Mouse (Mus musculus): ENCODE data around the gene Iqcn. TPM values are rescaled to one million over a fixed set of nuclear protein-coding genes. Genes with fewer than 3 reads are reported as not detected.

Iqcn gene
- polyA plus RNA-seq, 1 experiment from 2014 or later: not detected

- Histone ChIP-seq H3K4me1 (peaks cover 48% of the 10 kb centered on the region), H3K4me3 (peak overlapping the region; percentile 76), H3K4me2 (replicated peaks) (peak overlapping the region; percentile 96), H3K9ac (peak overlapping the region; percentile 86), H3K27ac (no peak overlapping the region), H3K36me3 (peaks cover 29% of the 10 kb centered on the region), H3K9me3 (no peaks in the 10 kb centered on the region), H3K27me3 (no peaks in the 10 kb centered on the region)
- 82% methylated on average over 24 of the region's 24 CpGs for WGBS
- no peak for ATAC-seq (ENCODE audit: low FRiP score, low read depth)
Observed at GRCm38 (mm10) chr8:70755661-70756475, 52.6 kb downstream of the Iqcn start.

GRCm38 (mm10) chr8:70756476-70757040, 53.3 kb downstream of the Iqcn start:
- H3K4me1 ChIP-seq: peaks cover 54% of the 10 kb centered on the region
- H3K27ac ChIP-seq: no peak overlapping the region
- ATAC-seq (ENCODE audit: low FRiP score, low read depth): no peak
- no peak overlapping the region for H3K4me3 ChIP-seq
- no peaks in the 10 kb centered on the region for H3K27me3 ChIP-seq
- 89% methylated on average over 6 of the region's 6 CpGs for WGBS
- H3K36me3 ChIP-seq: peaks cover 29% of the 10 kb centered on the region
- H3K9me3 ChIP-seq: no peaks in the 10 kb centered on the region
- H3K4me2 ChIP-seq (replicated peaks): no peak overlapping the region
- no peak overlapping the region for H3K9ac ChIP-seq

- ATAC-seq (ENCODE audit: low FRiP score, low read depth): no peak
- Histone ChIP-seq H3K27me3 (no peaks in the 10 kb centered on the region), H3K9ac (peak overlapping the region; percentile 19; the same call in 1 of the 2 replicates), H3K9me3 (no peaks in the 10 kb centered on the region), H3K4me3 (no peak overlapping the region), H3K4me2 (replicated peaks) (no peak overlapping the region), H3K4me1 (peaks cover 47% of the 10 kb centered on the region), H3K36me3 (peaks cover 32% of the 10 kb centered on the region), H3K27ac (no peak overlapping the region)
- WGBS: 77% methylated on average over 22 of the region's 22 CpGs
Observed at GRCm38 (mm10) chr8:70757523-70758307, 54.5 kb downstream of the Iqcn start.

GRCm38 (mm10) chr8:70758308-70758615, 55.0 kb downstream of the Iqcn start:
- no peaks in the 10 kb centered on the region for H3K27me3 ChIP-seq
- 82% methylated on average over 7 of the region's 7 CpGs for WGBS
- no peak overlapping the region for H3K9ac ChIP-seq
- ATAC-seq (ENCODE audit: low FRiP score, low read depth): no peak
- H3K9me3 ChIP-seq: no peaks in the 10 kb centered on the region
- H3K4me1 ChIP-seq: peaks cover 42% of the 10 kb centered on the region
- H3K27ac ChIP-seq: no peak overlapping the region
- peaks cover 32% of the 10 kb centered on the region for H3K36me3 ChIP-seq
- H3K4me3 ChIP-seq: no peak overlapping the region
- no peak overlapping the region for H3K4me2 ChIP-seq (replicated peaks)

- WGBS: 68% methylated on average over 19 of the region's 19 CpGs
- no peak overlapping the region for H3K27ac ChIP-seq
- no peaks in the 10 kb centered on the region for H3K9me3 ChIP-seq
- no peak overlapping the region for H3K9ac ChIP-seq
- no peak for ATAC-seq (ENCODE audit: low FRiP score, low read depth)
- peak overlapping the region; percentile 99; the same call in 1 of the 2 replicates for H3K4me2 ChIP-seq (replicated peaks)
- H3K4me3 ChIP-seq: 0 out of 2 replicates have a peak overlapping the region, but pooled peaks have one; percentile 74
- H3K36me3 ChIP-seq: peaks cover 32% of the 10 kb centered on the region
- peaks cover 36% of the 10 kb centered on the region for H3K4me1 ChIP-seq
- H3K27me3 ChIP-seq: no peaks in the 10 kb centered on the region
Observed at GRCm38 (mm10) chr8:70758616-70759561, 55.6 kb downstream of the Iqcn start.

- no peak overlapping the region for H3K27ac ChIP-seq
- H3K4me1 ChIP-seq: peaks cover 32% of the 10 kb centered on the region
- no peaks in the 10 kb centered on the region for H3K27me3 ChIP-seq
- H3K4me2 ChIP-seq (replicated peaks): peak overlapping the region; percentile 99
- ATAC-seq (ENCODE audit: low FRiP score, low read depth): no peak
- H3K9ac ChIP-seq: peak overlapping the region; percentile 85
- WGBS: 0% methylated on average over 22 of the region's 22 CpGs
- H3K36me3 ChIP-seq: peaks cover 35% of the 10 kb centered on the region
- no peaks in the 10 kb centered on the region for H3K9me3 ChIP-seq
- H3K4me3 ChIP-seq: peak overlapping the region; percentile 74
Observed at GRCm38 (mm10) chr8:70760350-70760749, 57.1 kb downstream of the Iqcn start.

- H3K4me1 ChIP-seq: peaks cover 32% of the 10 kb centered on the region
- no peaks in the 10 kb centered on the region for H3K27me3 ChIP-seq
- no peak within 1 kb of the TSS for H3K27ac ChIP-seq
- under 1% methylated on average over 55 of the region's 55 CpGs for WGBS
- H3K9ac ChIP-seq: peak within 1 kb of the TSS; percentile 85
- H3K9me3 ChIP-seq: no peaks in the 10 kb centered on the region
- peak within 1 kb of the TSS; percentile 99 for H3K4me2 ChIP-seq (replicated peaks)
- H3K36me3 ChIP-seq: peaks cover 34% of the 10 kb centered on the region
- ATAC-seq (ENCODE audit: low FRiP score, low read depth): peak; percentile 96
- peak within 1 kb of the TSS; percentile 74 for H3K4me3 ChIP-seq
Observed at GRCm38 (mm10) chr8:70760775-70761406, 57.6 kb downstream of the Iqcn start, which contains the start of gene Mpv17l2. Gene Mpv17l2, minus strand, starts transcription at chr8:70760946.

GRCm38 (mm10) chr8:70762118-70762517, 58.9 kb downstream of the Iqcn start:
- WGBS: 81% methylated on average over 1 of the region's 1 CpGs
- Histone ChIP-seq H3K9ac (no peak overlapping the region), H3K27ac (no peak overlapping the region), H3K9me3 (no peaks in the 10 kb centered on the region), H3K27me3 (no peaks in the 10 kb centered on the region), H3K4me3 (no peak overlapping the region), H3K4me1 (peaks cover 40% of the 10 kb centered on the region), H3K36me3 (peaks cover 22% of the 10 kb centered on the region), H3K4me2 (replicated peaks) (no peak overlapping the region)
- ATAC-seq (ENCODE audit: low FRiP score, low read depth): no peak

- Histone ChIP-seq H3K9me3 (no peaks in the 10 kb centered on the region), H3K9ac (no peak overlapping the region), H3K4me1 (peaks cover 40% of the 10 kb centered on the region), H3K4me2 (replicated peaks) (no peak overlapping the region), H3K36me3 (peaks cover 19% of the 10 kb centered on the region), H3K4me3 (no peak overlapping the region), H3K27me3 (no peaks in the 10 kb centered on the region), H3K27ac (no peak overlapping the region)
- WGBS: 9% methylated on average over 3 of the region's 3 CpGs
- ATAC-seq (ENCODE audit: low FRiP score, low read depth): no peak
Observed at GRCm38 (mm10) chr8:70763354-70763753, 60.1 kb downstream of the Iqcn start.

- peak overlapping the region; percentile 14; the same call in 1 of the 2 replicates for H3K9ac ChIP-seq
- no peaks in the 10 kb centered on the region for H3K9me3 ChIP-seq
- H3K4me2 ChIP-seq (replicated peaks): no peak overlapping the region
- no peaks in the 10 kb centered on the region for H3K27me3 ChIP-seq
- no peak for ATAC-seq (ENCODE audit: low FRiP score, low read depth)
- peaks cover 22% of the 10 kb centered on the region for H3K36me3 ChIP-seq
- no peak overlapping the region for H3K4me3 ChIP-seq
- peaks cover 38% of the 10 kb centered on the region for H3K4me1 ChIP-seq
- H3K27ac ChIP-seq: no peak overlapping the region
- 88% methylated on average over 8 of the region's 8 CpGs for WGBS
Observed at GRCm38 (mm10) chr8:70764026-70764425, 60.8 kb downstream of the Iqcn start.

GRCm38 (mm10) chr8:70764676-70765075, 61.4 kb downstream of the Iqcn start:
- no peak for ATAC-seq (ENCODE audit: low FRiP score, low read depth)

More at GRCm38 (mm10) chr8:70764676-70765075, 61.4 kb downstream of the Iqcn start:
- Histone ChIP-seq H3K4me3 (no peak overlapping the region), H3K4me1 (peaks cover 32% of the 10 kb centered on the region), H3K27me3 (no peaks in the 10 kb centered on the region), H3K36me3 (peaks cover 27% of the 10 kb centered on the region), H3K27ac (no peak overlapping the region), H3K9ac (peak overlapping the region; percentile 14; the same call in 1 of the 2 replicates), H3K9me3 (no peaks in the 10 kb centered on the region), H3K4me2 (replicated peaks) (peak overlapping the region; percentile 91; the same call in 1 of the 2 replicates)
- WGBS: 93% methylated on average over 13 of the region's 13 CpGs
